Mouse (Mus musculus) embryonic fibroblast, embryonic 13.5 days (primary cell): Measurements from ENCODE around the gene Tmem43.

ENCODE experiments used
- CTCF ChIP-seq: IDR thresholded peaks from 2 replicates; pipeline ENCODE4 v1.5.1; 2011; ENCODE audit warnings: mild to moderate bottlenecking, control low read depth, low read length, moderate library complexity, borderline replicate concordance; ENCODE audit not compliant: insufficient read depth
- POLR2A ChIP-seq: IDR thresholded peaks from 2 replicates; pipeline ENCODE4 v1.6.1; 2011; ENCODE audit warnings: low read depth, mild to moderate bottlenecking, control low read depth, low read length, moderate library complexity

- TF ChIP-seq CTCF = no peak
- no peak for TF ChIP-seq POLR2A
Measured at GRCm38 (mm10) chr6:91503302-91503701, 29.8 kb downstream of the Tmem43 start.
